Mouse (Mus musculus) brain, embryonic 18.5 days (tissue): ENCODE measurements around the gene Cntd1.
"Not testable (repeated sequence)": the region's sequence is repeated elsewhere in the genome, so short reads cannot be mapped to it uniquely, and the experiment has no call there.

Experiments used
- DNase-seq: peaks from one replicate; pipeline ENCODE4 v3.0.0-alpha.2; 2012; ENCODE audit warnings: low read depth, low spot score

Gene Cntd1

GRCm38 (mm10) chr11:101282896-101283295 lies 4.1 kb downstream of the Cntd1 start:
- DNase-seq, result no peak

GRCm38 (mm10) chr11:101283805-101284204 lies 5.0 kb downstream of the Cntd1 start:
- DNase-seq, result no peak

- DNase-seq, result no peak
Measured at GRCm38 (mm10) chr11:101287306-101287705, 8.5 kb downstream of the Cntd1 start.

- no peak for DNase-seq
Measured at GRCm38 (mm10) chr11:101291231-101291630, 12.4 kb downstream of the Cntd1 start.

- DNase-seq, result no peak
Measured at GRCm38 (mm10) chr11:101295191-101295590, 16.4 kb downstream of the Cntd1 start.

GRCm38 (mm10) chr11:101300881-101301280 lies 22.1 kb downstream of the Cntd1 start:
- no peak for DNase-seq

GRCm38 (mm10) chr11:101301299-101302003 lies 22.6 kb downstream of the Cntd1 start:
- no peak for DNase-seq

- DNase-seq, result peak; percentile 82
Measured at GRCm38 (mm10) chr11:101302004-101302798, 23.4 kb downstream of the Cntd1 start, which contains the start of gene Becn1. Gene Becn1 (minus strand): TSS chr11:101302286.

- DNase-seq, result no peak
Measured at GRCm38 (mm10) chr11:101307744-101308143, 28.9 kb downstream of the Cntd1 start.

- DNase-seq, result no peak
Measured at GRCm38 (mm10) chr11:101311083-101311482, 32.3 kb downstream of the Cntd1 start.

- no peak for DNase-seq
Measured at GRCm38 (mm10) chr11:101312150-101312549, 33.3 kb downstream of the Cntd1 start.

- no peak for DNase-seq
Measured at GRCm38 (mm10) chr11:101314567-101314966, 35.8 kb downstream of the Cntd1 start.

- DNase-seq, result no peak
Measured at GRCm38 (mm10) chr11:101315082-101315650, 36.4 kb downstream of the Cntd1 start.

- peak; percentile 86 for DNase-seq
Measured at GRCm38 (mm10) chr11:101315665-101316500, 37.1 kb downstream of the Cntd1 start, which contains the start of gene Psme3. Gene Psme3 (plus strand): TSS chr11:101316213.

- no peak for DNase-seq
Measured at GRCm38 (mm10) chr11:101316501-101316917, 37.7 kb downstream of the Cntd1 start.

GRCm38 (mm10) chr11:101323609-101324008 lies 44.8 kb downstream of the Cntd1 start:
- DNase-seq, result no peak

GRCm38 (mm10) chr11:101324763-101325162 lies 46.0 kb downstream of the Cntd1 start, which contains the start of gene Aoc2:
Gene Aoc2 (plus strand): TSS chr11:101325063.
- no peak for DNase-seq

GRCm38 (mm10) chr11:101325201-101325600 lies 46.4 kb downstream of the Cntd1 start:
- DNase-seq, result not testable (repeated sequence)

GRCm38 (mm10) chr11:101326147-101326546 lies 47.3 kb downstream of the Cntd1 start:
- DNase-seq, result no peak

GRCm38 (mm10) chr11:101327311-101327710 lies 48.5 kb downstream of the Cntd1 start:
- DNase-seq, result no peak

GRCm38 (mm10) chr11:101328941-101329635 lies 50.3 kb downstream of the Cntd1 start:
- no peak for DNase-seq
